In the genomic region with DNA sequence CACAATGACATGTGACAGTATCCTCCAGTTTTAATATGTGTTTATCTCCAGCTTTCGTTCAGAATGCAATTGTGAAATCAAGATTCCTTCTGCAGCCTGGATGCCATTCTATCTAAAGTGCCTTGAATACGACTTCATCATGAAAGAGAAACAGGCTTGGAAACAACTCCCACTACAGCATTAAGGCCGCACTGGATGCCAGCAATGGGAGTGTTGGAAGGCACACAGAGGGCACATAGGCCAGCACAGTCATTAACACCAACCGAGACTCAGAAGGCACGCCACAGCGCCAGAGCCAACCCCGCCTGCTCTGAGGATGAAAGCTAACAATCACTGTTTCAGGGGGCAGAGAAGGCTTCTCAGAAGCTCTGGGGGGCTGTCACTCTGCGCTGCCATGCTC, we compare ENCODE assay signal across 14 mouse cellular contexts. TPM values are rescaled to one million over a fixed set of nuclear protein-coding genes. Genes with fewer than 3 reads are reported as not detected.
DNase-seq lines count a peak whose midpoint lies in the region; ATAC-seq and TF ChIP-seq lines count a peak whose summit lies in the region.
"Had no signal": no experiment of that assay in that cellular context is flagged by ENCODE, and none has a peak within 500 bp of the region (broad histone marks: within the 10 kb centered on the region; RNA-seq: fewer than 3 reads in every experiment).

No protein-coding gene starts in this region.

- no peak for TF ChIP-seq CTCF in lung, embryonic 14.5 days (IDR thresholded peaks at IDR 0.05; ENCODE audit: low read depth)
- TF ChIP-seq CTCF in brain, embryonic 14.5 days (IDR thresholded peaks at IDR 0.05; ENCODE audit: borderline replicate concordance, extremely low read depth, insufficient read depth, insufficient read length), result no peak
- no peak for TF ChIP-seq CTCF in lung, postnatal 0 days (IDR thresholded peaks at IDR 0.05)

- no peak for DNase-seq in heart, postnatal 36 days
- peak; percentile 39 for DNase-seq in lung, embryonic 14.5 days
- DNase-seq in lung, postnatal 25 days (ENCODE audit: low spot score), result no peak
- peak; percentile 56 for DNase-seq in brain, embryonic 14.5 days (ENCODE audit: low read depth)
- DNase-seq in lung, postnatal 0 days (ENCODE audit: low spot score), result peak; percentile 81
- no peak for DNase-seq in c-Kit-positive CD71-positive TER-119-positive erythroid progenitor cells, embryonic 14.5 days (ENCODE audit: low spot score)
- no peak for DNase-seq in adrenal gland, postnatal 14 days
- DNase-seq: cerebellum, adult 18-20 months; kidney, postnatal 10 days; left cerebral cortex, postnatal 4 days; right cerebral cortex, adult 18-20 months; thymus, postnatal 4 days had no signal

- TF ChIP-seq EP300 in lung, postnatal 0 days (IDR thresholded peaks at IDR 0.05), result no peak

- no peaks in the 10 kb centered on the region for H3K27me3 ChIP-seq in heart, embryonic 12.5 days (replicated peaks)
- no peaks in the 10 kb centered on the region for H3K27me3 ChIP-seq in lung, embryonic 14.5 days (ENCODE audit: insufficient read depth, low read length)
- no peaks in the 10 kb centered on the region for H3K27me3 ChIP-seq in lung, postnatal 0 days (replicated peaks; ENCODE audit: insufficient read depth, low read length)

- no peak for ATAC-seq in heart, embryonic 12.5 days (ENCODE audit: insufficient number of reproducible peaks, low FRiP score)
- no peak for ATAC-seq in lung, embryonic 14.5 days (ENCODE audit: insufficient read depth)
- ATAC-seq in lung, postnatal 0 days, result peak; percentile 66
- ATAC-seq: CD4-positive, CD25-positive, alpha-beta regulatory T cell, adult 4 months had no signal

- 65% methylated on average over 8 of the region's 8 CpGs for WGBS in heart, embryonic 12.5 days
- 62% methylated on average over 8 of the region's 8 CpGs for WGBS in lung, embryonic 14.5 days
- 52% methylated on average over 8 of the region's 8 CpGs for WGBS in lung, postnatal 0 days

- no peaks in the 10 kb centered on the region for H3K9me3 ChIP-seq in heart, embryonic 12.5 days (replicated peaks)
- no peaks in the 10 kb centered on the region for H3K9me3 ChIP-seq in lung, embryonic 14.5 days (ENCODE audit: low read depth, low read length)
- no peaks in the 10 kb centered on the region for H3K9me3 ChIP-seq in lung, postnatal 0 days (ENCODE audit: low read length)

- no peak overlapping the region for H3K4me2 ChIP-seq in heart, embryonic 12.5 days
- no peak overlapping the region for H3K4me2 ChIP-seq in lung, embryonic 14.5 days
- H3K4me2 ChIP-seq in lung, postnatal 0 days (replicated peaks; ENCODE audit: low read depth, low read length), result no peak overlapping the region

- intact Hi-C loops in heart, postnatal 36 days (cut with DNase I), result no loop called here

- 0 out of 2 replicates have a peak overlapping the region, but pooled peaks have one; percentile 0 for H3K9ac ChIP-seq in heart, embryonic 12.5 days
- no peak overlapping the region for H3K9ac ChIP-seq in lung, embryonic 14.5 days
- H3K9ac ChIP-seq in lung, postnatal 0 days (replicated peaks; ENCODE audit: low read depth), result no peak overlapping the region

- TF ChIP-seq POLR2A in brain, embryonic 14.5 days (IDR thresholded peaks at IDR 0.05; ENCODE audit: borderline replicate concordance, extremely low read depth, insufficient read depth, insufficient read length, poor library complexity, severe bottlenecking), result no peak

- peaks cover 32% of the 10 kb centered on the region for H3K36me3 ChIP-seq in heart, embryonic 12.5 days
- H3K36me3 ChIP-seq in lung, embryonic 14.5 days (ENCODE audit: insufficient read depth), result peaks cover 33% of the 10 kb centered on the region
- H3K36me3 ChIP-seq in lung, postnatal 0 days (ENCODE audit: insufficient read depth, low read length), result no peaks in the 10 kb centered on the region; the same call in 1 of the 2 replicates

- peak overlapping the region; percentile 26; the same call in 1 of the 2 replicates for H3K27ac ChIP-seq in heart, embryonic 12.5 days (ENCODE audit: poor library complexity, severe bottlenecking)
- H3K27ac ChIP-seq in lung, embryonic 14.5 days (ENCODE audit: low read depth), result no peak overlapping the region
- H3K27ac ChIP-seq in lung, postnatal 0 days (ENCODE audit: low read length), result 0 out of 2 replicates have a peak overlapping the region, but pooled peaks have one; percentile 44

- peaks cover 70% of the 10 kb centered on the region for H3K4me1 ChIP-seq in heart, embryonic 12.5 days (replicated peaks)
- H3K4me1 ChIP-seq in lung, embryonic 14.5 days (ENCODE audit: insufficient read depth), result peaks cover 10% of the 10 kb centered on the region; the same call in 1 of the 2 replicates
- peaks cover 11% of the 10 kb centered on the region; the same call in 1 of the 2 replicates for H3K4me1 ChIP-seq in lung, postnatal 0 days (ENCODE audit: insufficient read depth, low read depth, low read length)

- H3K4me3 ChIP-seq in heart, embryonic 12.5 days, result no peak overlapping the region
- H3K4me3 ChIP-seq in lung, embryonic 14.5 days (ENCODE audit: low read depth, low read length), result no peak overlapping the region
- no peak overlapping the region for H3K4me3 ChIP-seq in lung, postnatal 0 days (ENCODE audit: low read depth, low read length)

RNA-seq across cellular contexts. Expression of a gene that starts 37.1 kb away (rescaled TPM):
- polyA plus RNA-seq in heart, embryonic 12.5 days (2016; fragmentation: Nextera tagmentation; extraction: Ambion mirVana), result 291 and 300 TPM in 2 replicates
- 100 to 1,000 TPM; 241 to 254 TPM for total RNA-seq in heart, postnatal 36 days (2021)
- 128 and 133 TPM in 2 replicates for polyA plus RNA-seq in lung, embryonic 14.5 days (2014; fragmentation: Nextera tagmentation; extraction: Ambion mirVana)
- polyA plus RNA-seq in brain, embryonic 14.5 days (2012; rRNA removed), result 61.3 and 62.3 TPM in 2 replicates
- 205 and 211 TPM in 2 replicates for polyA plus RNA-seq in lung, postnatal 0 days (2015; fragmentation: Nextera tagmentation; extraction: Ambion mirVana)
- total RNA-seq in adrenal gland, postnatal 14 days (2021), result 95.7 and 116 TPM in 2 replicates

Comparison
In these comparisons a context has a peak if more than half of its experiments do, and no peak if none do; other contexts are left out.
1. DNase-seq: peak in lung, embryonic 14.5 days (single experiment), brain, embryonic 14.5 days (single experiment) and lung, postnatal 0 days (single experiment); none in heart, postnatal 36 days (0 of 2), lung, postnatal 25 days (single experiment), c-Kit-positive CD71-positive TER-119-positive erythroid progenitor cells, embryonic 14.5 days (single experiment) and adrenal gland, postnatal 14 days (single experiment).